Mouse (Mus musculus) left cerebral cortex, adult 8-10 months (tissue): ENCODE measurements at regions not wholly inside any gene's neighbourhood (a gene's known extent, or its start where the extent isn't known, plus 50 kb on each side); places are given as distances from the start of the nearest gene placed in this dataset.

Source experiments
- DNase-seq, 2 experiments: peaks; one replicate each; pipeline ENCODE4 v3.0.0; 2022; ENCODE audit warnings: low spot score in 2 of 2

DNA sequence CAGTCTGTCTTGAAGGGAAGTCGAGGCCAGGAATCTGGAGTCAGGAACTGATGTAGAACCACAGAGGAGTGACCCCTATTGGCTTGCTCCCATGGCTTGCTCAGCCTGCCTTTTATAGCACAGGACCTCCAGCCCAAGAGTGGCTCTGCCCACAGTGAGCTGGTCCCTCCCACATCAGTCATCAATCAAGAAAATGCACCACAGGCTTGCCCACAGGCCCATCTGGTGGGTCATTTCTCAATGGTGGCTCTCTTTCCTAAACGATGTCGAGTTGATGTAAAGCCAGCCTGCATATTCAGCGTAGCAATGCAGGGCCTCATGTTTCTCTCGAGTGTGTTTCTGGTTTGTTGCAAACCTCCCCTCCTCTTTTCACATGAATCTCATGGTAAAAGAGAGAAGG lies 168.3 kb upstream of the Ubr2 start:
- DNase-seq = no peak

DNA sequence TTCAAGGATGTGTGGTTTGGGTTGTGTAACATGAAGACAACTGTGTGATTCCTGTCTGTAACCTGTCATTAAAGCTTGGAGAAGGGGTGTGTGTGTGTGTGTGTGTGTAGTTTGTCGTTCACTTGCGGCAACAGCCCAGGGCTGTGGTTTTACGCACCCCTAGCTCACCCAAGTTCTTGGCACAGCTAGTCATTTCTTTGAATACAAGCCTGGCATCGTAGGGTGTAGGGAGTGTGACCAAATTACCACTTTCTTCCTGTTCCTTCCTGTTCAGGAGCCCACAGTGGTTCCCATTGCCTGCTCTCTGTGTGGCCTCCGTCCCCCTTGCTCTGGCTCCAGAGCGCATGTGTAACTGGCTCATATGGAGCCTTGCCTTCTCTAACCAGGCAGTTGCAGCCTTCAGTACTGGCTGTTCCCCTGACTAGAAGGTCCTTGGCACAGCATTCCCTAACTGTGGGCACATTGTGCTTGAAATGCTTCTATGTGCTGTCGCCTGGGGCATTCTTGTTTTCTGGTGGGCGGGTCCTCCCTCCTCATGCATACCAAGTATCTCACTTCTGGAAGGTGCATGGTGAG lies 167.4 kb upstream of the Ubr2 start:
- peak in 1 of 2 experiments; percentile 55 for DNase-seq

DNA sequence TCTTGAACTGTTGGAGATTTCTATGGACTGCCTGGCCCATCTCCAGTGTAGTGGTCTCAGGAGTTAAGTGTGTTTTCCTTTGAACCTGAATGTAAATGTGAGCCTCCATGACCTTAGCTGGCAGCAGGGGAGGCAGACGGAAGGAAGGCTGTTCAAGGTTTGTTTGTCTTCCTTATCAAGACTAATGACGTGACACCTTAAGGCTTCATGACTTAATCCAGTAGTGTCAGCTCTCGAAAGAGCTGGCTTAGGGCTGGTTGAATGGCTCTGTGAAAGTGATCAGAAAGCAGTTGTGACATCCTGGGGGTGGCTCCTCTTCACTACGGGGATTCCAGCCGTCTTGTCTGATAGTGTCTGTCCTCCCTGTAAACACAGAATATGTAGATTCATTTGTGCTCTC lies 166.0 kb upstream of the Ubr2 start:
- no peak for DNase-seq

DNA sequence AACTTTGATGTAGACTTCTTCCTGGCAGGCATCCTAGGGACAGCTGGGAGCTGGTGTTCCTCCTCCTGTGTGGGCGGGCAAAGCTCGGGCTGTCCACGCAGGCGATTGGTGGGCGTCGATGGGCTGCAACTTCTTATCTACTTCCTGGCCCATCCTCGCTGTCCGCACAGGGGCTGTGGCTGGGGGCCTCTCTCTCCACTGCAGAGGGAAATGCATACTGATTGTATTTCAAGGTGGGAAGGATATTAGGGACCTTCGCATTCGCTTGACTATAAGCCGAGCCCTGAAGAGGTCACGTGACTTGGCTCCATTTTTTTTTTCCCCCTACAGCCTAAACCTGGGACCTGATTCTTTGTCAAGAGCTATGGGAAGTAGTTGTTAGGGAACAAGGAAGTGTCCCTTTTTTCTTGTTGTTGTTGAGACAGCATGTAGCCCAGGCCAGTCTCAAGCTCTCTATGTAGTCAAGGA lies 164.4 kb upstream of the Ubr2 start:
- DNase-seq = peak in 1 of 2 experiments; percentile 67

DNA sequence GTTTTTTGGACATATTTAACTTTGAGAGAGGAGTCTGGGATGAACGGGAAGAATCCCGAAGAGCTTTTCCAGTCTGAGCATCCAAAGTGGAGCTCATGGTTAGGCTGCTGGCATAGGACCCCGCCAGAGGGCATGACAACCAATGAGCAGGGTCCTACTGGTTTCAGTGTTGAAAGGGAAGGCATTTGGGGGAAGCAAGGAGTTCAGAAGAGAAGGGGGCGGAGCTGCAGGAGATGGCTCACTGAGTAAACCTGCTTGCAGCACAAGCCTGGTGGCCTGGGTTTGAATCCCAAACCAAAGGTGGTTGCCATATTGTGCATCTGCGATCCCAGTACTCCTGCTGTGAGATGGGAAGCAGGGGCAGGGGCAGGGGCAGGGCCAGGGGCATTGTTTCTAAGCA lies 161.4 kb upstream of the Ubr2 start:
- no peak for DNase-seq

DNA sequence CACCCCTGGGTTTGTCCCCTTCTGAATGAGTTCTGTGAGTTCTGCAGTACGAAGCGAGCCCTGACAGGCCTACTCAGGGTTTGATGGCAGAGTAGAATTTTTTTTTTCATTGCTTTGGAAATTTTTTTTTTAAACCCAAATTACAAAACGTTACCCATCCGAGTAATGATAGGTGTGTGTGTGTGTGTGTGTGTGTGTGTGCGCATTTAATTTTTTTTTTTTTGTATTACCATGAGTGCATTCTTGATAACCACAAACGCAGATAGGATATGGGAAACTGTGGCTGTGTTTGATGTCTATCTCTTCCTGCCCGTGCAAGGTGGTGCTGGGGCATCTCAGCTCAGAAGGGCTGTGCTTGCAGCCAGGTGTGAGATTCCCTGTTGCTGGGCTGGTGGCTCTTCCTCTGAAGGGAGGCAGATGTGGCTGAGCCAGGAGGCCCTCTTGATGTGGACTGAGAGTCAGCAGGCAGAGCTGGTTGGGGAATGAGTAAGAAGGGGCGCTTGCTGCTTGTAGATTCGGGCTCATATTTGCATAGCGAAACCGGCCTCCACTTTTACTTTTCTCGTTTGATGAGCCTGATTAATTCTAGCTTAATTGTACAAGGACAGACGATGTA lies 160.7 kb upstream of the Ubr2 start:
- DNase-seq = no peak

DNA sequence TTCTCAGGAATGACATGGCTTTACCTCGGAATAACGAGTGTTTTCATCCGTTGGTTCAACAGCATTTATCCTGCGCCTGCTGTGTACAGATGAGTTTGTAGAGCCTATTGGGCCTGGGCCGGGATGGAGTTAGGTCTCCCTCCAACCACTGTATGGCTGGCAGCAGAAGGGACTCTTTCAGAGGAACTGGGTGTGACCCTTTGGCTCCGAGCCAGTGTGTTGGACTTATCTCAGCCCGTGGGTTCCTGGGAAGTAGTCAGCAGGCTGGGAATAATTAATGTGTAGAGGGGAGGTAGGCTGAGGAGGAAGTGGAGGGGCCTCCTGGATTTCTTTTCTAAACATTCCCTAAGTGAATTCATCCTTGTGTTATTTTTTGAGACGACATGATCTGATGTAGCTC lies 157.7 kb upstream of the Ubr2 start:
- no peak for DNase-seq

DNA sequence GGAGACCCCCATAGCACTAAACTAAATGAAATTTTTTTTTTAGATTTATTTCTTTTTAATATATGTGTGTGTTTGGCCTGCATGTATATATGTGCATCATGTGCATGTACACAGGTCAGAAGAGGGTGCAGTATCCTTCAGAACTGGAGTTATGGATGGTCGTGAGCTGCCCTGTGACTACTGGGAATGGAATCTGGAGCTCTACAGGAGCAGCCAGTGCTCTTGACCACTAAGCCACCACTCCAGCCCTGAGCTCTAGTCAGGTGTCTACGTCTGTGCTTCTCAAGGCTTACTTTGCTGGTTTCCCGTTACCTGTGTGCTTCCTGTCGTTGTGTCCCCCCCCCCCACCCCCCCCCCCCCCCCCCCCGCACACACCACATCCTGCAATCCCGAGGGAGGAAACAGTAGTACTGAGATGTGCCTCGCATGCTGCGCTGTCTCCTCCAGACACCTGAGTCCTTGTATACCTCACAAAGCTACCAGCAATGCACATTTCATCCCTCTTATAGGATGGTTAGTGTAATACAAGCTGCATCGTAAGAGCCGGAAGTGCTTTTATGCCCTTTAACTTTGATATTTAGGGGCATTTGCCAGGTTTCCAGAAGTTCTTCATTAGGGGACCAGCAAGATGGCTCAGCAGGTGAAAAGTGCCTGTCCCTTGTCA lies 153.5 kb upstream of the Ubr2 start:
- no peak for DNase-seq

DNA sequence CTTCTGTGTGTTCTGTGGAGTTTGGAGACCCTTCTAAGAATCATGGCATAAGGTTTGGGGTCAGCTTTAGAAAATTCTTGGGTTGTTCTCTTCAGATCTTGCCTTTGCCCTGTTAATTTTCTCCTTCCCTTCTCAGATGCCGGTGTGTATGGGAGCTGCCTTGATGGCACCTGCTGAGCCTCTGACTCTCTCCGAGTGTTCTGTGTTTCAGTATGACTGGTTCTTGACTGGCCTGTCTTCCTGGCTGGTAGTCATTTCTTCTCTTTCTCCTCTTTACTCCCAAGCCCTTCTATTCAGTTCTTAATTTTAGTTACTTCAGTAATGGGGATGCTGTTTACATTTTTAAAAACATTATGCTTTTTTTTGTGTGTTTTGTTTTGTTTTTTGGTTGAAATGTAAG lies 152.1 kb upstream of the Ubr2 start:
- no peak for DNase-seq

DNA sequence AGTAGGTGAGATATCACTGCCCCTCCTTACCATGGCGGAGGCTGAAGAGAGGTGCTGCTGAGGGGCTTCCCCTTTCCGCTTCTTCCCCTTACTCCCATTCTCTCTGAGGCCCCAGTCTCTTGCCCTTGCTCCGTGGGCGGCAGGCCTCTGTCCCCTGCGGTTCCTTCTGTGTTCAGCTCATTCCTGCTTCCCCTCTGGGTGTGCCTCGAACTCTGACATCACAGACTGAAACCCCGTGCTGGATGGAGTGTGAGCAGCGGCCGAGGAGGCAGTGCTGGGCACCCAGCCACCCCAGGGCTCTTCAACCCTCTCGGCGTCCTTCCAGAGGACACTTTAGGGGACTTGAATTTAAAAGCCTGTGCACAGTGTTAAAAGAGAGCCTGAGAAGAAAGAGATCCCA lies 145.9 kb upstream of the Ubr2 start:
- no peak for DNase-seq

DNA sequence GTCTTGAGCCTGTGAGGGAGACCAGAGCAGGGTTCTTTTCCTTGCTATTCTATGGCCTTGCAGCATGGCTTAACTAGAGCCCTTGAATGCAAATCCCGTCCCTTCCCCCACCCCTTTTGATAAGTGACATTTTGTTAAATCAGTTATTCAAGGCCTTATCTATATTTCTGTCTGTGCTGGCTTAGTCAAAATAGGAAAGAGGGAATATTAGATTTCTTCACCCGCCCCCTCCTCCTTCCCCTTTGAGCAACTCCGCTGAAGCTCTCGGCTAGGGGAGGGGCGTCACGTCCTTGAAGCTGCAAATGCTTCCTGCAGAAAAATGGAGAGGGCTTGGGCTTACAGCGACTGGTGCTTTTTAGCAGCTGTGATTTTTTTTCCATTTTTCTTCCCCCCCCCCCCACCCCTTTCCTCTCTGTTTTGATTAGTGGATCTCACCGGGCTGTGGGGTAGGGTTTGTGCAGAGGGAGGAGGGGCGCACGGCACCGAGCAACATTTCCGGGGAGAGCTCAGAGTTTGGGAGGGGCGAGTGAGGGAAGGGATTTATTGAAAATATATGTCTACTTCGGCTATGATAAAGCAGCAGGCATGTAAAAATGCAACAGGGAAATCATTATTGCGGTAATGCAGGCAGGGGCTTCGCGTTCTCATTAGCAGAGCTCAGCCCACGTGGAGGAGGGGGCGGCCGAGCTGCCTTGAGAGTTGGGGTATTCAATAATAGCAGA lies 141.4 kb upstream of the Ubr2 start:
- DNase-seq = no peak

DNA sequence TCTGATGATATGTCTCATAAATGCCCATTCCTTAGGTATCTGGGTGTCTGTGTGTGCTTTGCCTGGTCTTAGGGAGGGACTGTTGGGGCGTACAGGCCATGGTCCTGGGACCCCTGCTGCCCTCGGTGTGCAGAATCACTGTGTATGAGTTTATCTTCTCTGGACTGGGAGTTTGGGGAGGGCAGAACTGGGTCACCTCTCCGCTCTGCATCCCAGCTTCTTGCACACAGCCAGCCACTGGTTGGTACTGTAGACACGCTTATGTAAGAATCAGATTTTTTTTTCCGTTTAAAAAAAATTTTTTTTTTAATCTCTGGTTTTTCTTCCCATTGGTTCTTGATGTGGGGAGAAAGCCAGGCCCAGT lies 140.8 kb upstream of the Ubr2 start:
- no peak for DNase-seq

DNA sequence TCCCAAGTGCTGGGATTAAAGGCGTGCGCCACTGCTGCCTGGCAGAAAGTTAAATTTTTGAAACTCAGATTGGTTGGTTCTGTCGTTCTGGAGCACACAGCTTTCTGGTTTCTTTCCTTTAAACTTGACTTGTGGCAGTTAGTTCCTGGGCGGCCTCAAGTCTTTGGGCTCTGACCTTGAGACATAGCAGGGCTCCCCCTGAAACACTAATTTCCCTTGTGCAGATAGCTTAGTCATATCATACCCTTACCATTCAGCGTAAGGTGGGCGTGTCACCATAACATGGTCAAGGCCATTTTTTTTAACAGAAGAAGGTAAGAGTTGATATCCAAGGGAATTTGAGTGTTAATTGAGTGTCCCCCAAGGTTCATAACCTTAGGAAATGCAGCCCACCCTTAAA lies 140.3 kb upstream of the Ubr2 start:
- DNase-seq = no peak

DNA sequence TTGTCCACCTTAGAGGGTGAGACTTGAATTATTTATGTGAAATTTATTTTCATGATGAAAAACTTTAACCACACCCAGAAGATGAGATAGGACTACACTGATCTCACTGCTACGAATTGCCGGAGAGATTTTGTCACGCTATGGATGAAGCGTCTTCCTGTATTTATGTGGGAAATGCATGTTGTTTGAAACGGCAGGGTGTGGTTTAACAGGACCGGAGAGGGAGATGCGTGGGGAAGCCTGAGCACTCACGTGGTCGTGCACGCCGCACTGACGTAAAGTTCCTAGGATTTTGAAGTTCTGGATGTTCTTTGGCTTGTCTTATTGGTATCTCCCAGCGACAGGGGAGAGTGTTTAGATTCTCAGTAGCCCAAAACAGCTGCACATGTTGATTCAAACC lies 139.3 kb upstream of the Ubr2 start:
- DNase-seq = no peak

DNA sequence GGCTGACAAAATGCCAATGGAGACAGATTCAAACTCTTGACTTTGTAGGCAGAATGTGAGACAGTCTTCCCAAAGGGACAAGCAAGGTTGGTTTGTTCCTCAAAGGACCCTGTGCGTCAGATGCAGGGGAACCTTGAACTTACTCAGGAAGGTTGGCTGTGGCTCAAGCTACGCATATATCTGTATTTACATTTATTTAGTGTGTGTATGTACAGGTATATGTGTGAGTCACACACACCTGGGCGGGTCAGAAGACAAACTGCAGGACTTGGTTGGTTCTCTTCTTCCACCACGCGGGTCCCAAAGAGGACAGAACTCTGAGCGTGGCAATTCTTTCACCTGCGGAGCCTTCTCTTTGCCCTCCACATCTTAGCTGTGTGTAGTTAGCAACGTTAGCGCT lies 138.8 kb upstream of the Ubr2 start:
- DNase-seq = no peak

DNA sequence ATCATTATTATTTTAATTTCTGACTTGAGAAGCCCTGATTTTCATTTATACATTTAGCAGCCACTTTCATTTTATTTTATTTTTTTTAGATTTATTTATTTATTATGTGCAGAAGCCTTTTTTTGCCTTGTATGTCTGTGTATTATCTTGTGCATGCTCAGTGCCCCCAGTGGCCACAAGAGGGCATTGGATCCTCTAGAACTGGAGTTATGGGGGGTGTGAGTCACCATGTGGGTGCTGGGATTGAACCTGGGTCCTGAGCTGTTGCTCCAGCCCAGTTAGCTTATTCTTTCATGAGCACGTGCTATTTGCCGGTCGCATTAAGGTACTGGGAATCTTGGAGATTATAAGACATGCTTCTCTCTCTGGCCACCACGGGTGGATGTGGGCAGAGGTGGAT lies 136.3 kb upstream of the Ubr2 start:
- DNase-seq = no peak

DNA sequence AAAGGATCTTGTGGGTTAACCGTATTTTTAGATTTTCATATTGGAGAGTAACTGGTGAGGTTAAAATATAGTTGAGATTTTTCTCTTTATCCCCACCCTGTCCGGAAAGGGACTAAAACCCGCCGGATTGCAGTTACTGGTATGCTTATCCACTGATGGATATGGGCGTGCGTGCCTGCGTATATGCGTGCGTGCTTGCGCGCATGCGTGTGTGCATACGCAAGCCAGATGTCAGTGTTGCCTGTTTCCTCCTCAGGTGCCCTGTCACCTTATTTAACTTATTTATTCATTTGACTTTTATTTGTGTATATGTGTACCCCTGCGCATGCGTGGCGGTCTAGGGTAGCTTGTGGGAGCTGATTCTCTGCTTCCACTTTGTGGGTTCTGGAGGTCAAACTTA lies 135.2 kb upstream of the Ubr2 start:
- DNase-seq = no peak

DNA sequence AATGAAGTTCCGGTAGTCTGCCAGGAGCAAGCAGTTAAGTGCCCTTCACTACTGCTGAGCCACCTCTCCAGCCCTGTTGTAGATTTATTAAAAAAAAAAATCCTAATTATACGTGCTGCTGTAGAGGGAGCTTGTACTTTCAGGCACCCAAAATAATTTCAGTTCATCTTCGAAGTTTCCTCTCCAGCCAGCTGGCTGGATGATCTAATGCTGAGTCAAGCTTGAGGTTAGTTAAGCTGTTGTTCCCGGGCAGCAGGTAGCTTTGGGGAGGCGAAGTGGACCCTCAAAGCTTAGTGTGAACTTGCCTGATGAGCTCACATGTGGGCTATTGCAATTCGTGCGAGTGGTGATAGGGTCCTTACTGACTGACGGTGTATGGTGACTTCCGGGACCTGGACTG lies 134.6 kb upstream of the Ubr2 start:
- DNase-seq = no peak

DNA sequence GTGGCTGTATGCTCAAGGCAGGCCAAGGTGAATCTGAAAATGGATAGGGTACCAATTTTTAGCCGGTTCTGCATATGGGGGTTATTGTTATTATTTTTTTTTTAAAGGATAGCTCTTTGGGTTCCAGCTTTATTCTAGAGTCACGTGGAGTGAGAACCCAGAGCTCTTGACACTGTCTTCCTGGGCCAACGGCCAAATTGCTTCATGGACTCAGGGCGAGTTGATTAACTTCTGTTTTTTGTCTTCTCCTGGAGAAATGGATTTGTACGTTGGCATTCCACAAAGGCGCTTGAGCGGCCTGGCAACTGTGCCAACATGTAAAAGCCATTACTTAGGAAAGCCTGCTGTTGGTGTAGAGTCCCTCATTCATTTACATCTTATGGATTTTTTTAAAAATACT lies 134.1 kb upstream of the Ubr2 start:
- DNase-seq = no peak

DNA sequence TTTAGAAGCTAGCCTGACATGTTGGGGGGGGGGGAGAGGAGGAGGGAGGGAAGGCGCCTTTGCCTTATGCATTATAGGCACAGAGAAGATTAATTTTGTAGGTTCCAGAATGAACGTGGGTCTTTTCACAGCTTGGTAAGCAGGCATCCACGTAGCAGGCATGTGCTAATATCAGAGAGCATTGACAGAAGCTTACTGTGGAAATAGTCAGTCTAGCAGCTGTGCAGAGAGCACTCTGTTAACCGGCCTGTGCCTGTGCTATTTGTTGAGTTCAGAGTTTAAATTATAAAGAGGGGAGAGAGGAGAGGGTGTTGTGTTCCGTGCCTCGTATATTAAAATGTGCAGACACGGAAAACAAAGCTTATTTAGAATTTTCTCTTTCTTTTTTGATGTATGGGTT lies 133.5 kb upstream of the Ubr2 start:
- DNase-seq = no peak

DNA sequence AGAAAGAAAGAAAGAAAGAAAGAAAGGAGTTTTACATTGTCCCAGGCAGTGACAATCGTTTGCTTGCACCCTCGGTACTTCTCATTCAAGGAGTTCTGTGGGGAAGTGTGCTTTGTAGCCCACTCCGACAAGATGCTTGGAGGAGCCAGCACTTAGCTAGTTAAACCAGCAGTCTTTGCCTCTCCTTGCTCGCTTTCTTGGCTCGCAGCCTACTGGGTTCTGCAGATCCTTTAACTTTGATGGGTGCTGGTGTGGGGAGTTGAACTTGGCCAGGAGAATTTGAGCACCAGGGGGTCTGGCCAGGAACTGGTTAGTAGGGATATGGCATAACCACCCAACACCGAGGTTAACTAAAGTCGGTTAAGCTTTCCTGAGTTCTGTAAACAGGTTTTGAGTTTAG lies 132.5 kb upstream of the Ubr2 start:
- DNase-seq = no peak

DNA sequence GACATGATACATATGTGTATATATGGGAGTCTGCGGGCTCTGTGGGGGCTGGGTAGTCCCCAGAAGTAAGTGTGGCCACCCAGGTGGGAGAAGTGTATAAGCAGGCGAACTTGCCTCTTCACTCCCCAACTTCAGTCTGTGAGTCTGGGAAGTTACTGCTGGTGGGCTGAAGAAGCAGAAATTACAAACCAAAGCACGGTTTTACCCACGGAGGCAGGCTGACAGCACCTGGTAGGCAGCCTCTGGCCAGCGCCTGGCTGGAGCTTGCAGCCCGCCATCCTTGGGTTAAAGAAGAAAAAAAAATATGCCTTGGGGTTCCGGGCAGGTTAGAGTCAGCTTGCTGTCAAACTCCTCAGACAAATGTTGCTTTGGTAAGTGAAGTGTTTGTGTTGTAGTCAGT lies 131.9 kb upstream of the Ubr2 start:
- no peak for DNase-seq

DNA sequence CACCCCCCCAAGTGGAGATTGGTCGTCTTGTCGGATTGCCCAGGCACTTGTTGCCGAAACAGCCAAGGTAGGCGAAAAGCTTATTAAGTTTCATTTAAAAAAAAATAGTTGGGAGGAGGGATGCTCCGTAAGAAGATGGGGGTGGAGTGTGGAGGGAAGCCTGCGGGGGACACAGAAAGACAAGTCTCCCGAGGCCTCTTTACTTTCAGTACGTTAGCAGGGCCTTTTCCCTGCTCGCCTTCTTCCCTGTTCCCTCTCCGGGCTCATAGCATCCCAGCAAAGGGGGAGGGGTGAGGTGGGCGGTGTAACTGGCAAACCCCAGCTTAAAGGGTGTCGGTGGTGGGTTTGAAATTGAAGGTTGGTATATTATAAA lies 131.5 kb upstream of the Ubr2 start:
- no peak for DNase-seq
